Mouse (Mus musculus) hindbrain, embryonic 10.5 days (tissue): Measurements from ENCODE around the gene Gm11567. TPM values are rescaled to one million over a fixed set of nuclear protein-coding genes. Genes with fewer than 3 reads are reported as not detected.
A peak's percentile ranks its signal among the peaks of the same experiment; 100 is the strongest.
"Not testable (repeated sequence)": the region's sequence is repeated elsewhere in the genome, so short reads cannot be mapped to it uniquely, and the experiment has no call there.

Experiments used
- DNase-seq: peaks from one replicate; pipeline ENCODE4 v3.0.0-alpha.2; 2017; ENCODE audit warnings: low spot score
- H3K27ac ChIP-seq: fragments of 300-500 bp; sonication (generic); 2 replicates; pipeline ENCODE4 v1.5.1; 2016; ENCODE audit warnings: mild to moderate bottlenecking, moderate library complexity
- H3K27me3 ChIP-seq: fragments of 300-500 bp; sonication (generic); 2 replicates; pipeline ENCODE4 v1.6.1; 2016; ENCODE audit warnings: mild to moderate bottlenecking; ENCODE audit not compliant: poor library complexity, insufficient read depth, severe bottlenecking
- H3K36me3 ChIP-seq: fragments of 300-500 bp; sonication (generic); 2 replicates; pipeline ENCODE4 v1.6.1; 2016; ENCODE audit warnings: mild to moderate bottlenecking, moderate library complexity
- H3K4me1 ChIP-seq: fragments of 300-500 bp; sonication (generic); replicated peaks from 2 replicates; pipeline ENCODE4 v1.6.1; 2016; ENCODE audit warnings: mild to moderate bottlenecking
- H3K4me3 ChIP-seq: fragments of 300-500 bp; sonication (generic); 2 replicates; pipeline ENCODE4 v1.5.1; 2016; ENCODE audit warnings: mild to moderate bottlenecking, moderate library complexity
- H3K9me3 ChIP-seq: fragments of 300-500 bp; sonication (generic); 2 replicates; pipeline ENCODE4 v1.6.1; 2016; ENCODE audit warnings: mild to moderate bottlenecking, moderate library complexity
- WGBS: fragments of 180-500 bp; shearing (Covaris S2); methylation state at CpG from one replicate; pipeline ENCODE4 v1.1.7; 2016; 5-methylcytosine and 5-hydroxymethylcytosine counted together
- polyA plus RNA-seq: library from polyadenylated mRNA; unstranded; fragments of >200 nt; fragmentation: Nextera tagmentation; extraction: Ambion mirVana; gene quantifications from 2 replicates; pipeline ENCODE4 v1.2.1, GENCODE M21; 2016

The Gm11567 gene
- not detected in 2 replicates for polyA plus RNA-seq

GRCm38 (mm10) chr11:99878887-99879286 is at the start of gene Gm11567:
Gene Gm11567, plus strand, starts transcription at chr11:99879187.
- not testable (repeated sequence) for H3K27ac ChIP-seq, H3K4me1 ChIP-seq, DNase-seq, H3K9me3 ChIP-seq, H3K4me3 ChIP-seq, H3K36me3 ChIP-seq, H3K27me3 ChIP-seq
- 56% methylated on average over 1 of the region's 1 CpGs for WGBS

- DNase-seq: no peak
- Histone ChIP-seq H3K9me3 (no peaks in the 10 kb centered on the region), H3K36me3 (no peaks in the 10 kb centered on the region), H3K4me3 (no peak within 1 kb of the TSS), H3K27me3 (no peaks in the 10 kb centered on the region), H3K4me1 (no peaks in the 10 kb centered on the region), H3K27ac (no peak within 1 kb of the TSS)
- WGBS: 88% methylated on average over 1 of the region's 1 CpGs
These were observed 41.0 kb upstream of the Gm11567 start, which contains the start of gene 2300003K06Rik for GRCm38 (mm10) chr11:99837966-99838365. Gene 2300003K06Rik, minus strand, starts transcription at chr11:99838066.

GRCm38 (mm10) chr11:99842185-99842584 is 36.8 kb upstream of the Gm11567 start:
- Histone ChIP-seq H3K27ac (no peak overlapping the region), H3K4me1 (no peaks in the 10 kb centered on the region), H3K4me3 (no peak overlapping the region), H3K36me3 (no peaks in the 10 kb centered on the region), H3K9me3 (no peaks in the 10 kb centered on the region), H3K27me3 (no peaks in the 10 kb centered on the region)
- 87% methylated on average over 1 of the region's 1 CpGs for WGBS
- DNase-seq: no peak

- H3K27me3 ChIP-seq: no peaks in the 10 kb centered on the region
- H3K27ac ChIP-seq: no peak overlapping the region
- WGBS: 87% methylated on average over 2 of the region's 2 CpGs
- H3K9me3 ChIP-seq: 0 out of 2 replicates have a peak, but pooled peaks cover 4% of the 10 kb centered on the region
- DNase-seq: no peak
- H3K4me3 ChIP-seq: no peak overlapping the region
- no peaks in the 10 kb centered on the region for H3K36me3 ChIP-seq
- no peaks in the 10 kb centered on the region for H3K4me1 ChIP-seq
These were observed 32.2 kb upstream of the Gm11567 start for GRCm38 (mm10) chr11:99846746-99847145.

- Histone ChIP-seq H3K27me3 (no peaks in the 10 kb centered on the region), H3K4me3 (no peak within 1 kb of the TSS), H3K27ac (no peak within 1 kb of the TSS), H3K9me3 (0 out of 2 replicates have a peak, but pooled peaks cover 4% of the 10 kb centered on the region), H3K4me1 (no peaks in the 10 kb centered on the region), H3K36me3 (no peaks in the 10 kb centered on the region)
- DNase-seq: no peak
These were observed 27.5 kb upstream of the Gm11567 start, which contains the start of gene Krtap4-16 for GRCm38 (mm10) chr11:99851508-99851907. Gene Krtap4-16, minus strand, starts transcription at chr11:99851608.

- H3K4me3 ChIP-seq: no peak overlapping the region
- H3K9me3 ChIP-seq: 0 out of 2 replicates have a peak, but pooled peaks cover 4% of the 10 kb centered on the region
- no peaks in the 10 kb centered on the region for H3K4me1 ChIP-seq
- no peaks in the 10 kb centered on the region for H3K27me3 ChIP-seq
- H3K36me3 ChIP-seq: no peaks in the 10 kb centered on the region
- DNase-seq: peak; percentile 15
- 63% methylated on average over 3 of the region's 3 CpGs for WGBS
- H3K27ac ChIP-seq: no peak overlapping the region
These were observed 24.9 kb upstream of the Gm11567 start for GRCm38 (mm10) chr11:99854121-99854520.

- Histone ChIP-seq H3K4me1 (no peaks in the 10 kb centered on the region), H3K27me3 (no peaks in the 10 kb centered on the region), H3K4me3 (no peak within 1 kb of the TSS), H3K9me3 (no peaks in the 10 kb centered on the region), H3K27ac (no peak within 1 kb of the TSS), H3K36me3 (no peaks in the 10 kb centered on the region)
- WGBS: 86% methylated on average over 2 of the region's 2 CpGs
- no peak for DNase-seq
These were observed 21.4 kb upstream of the Gm11567 start, which contains the start of gene Gm11568 for GRCm38 (mm10) chr11:99857617-99858016. Gene Gm11568, plus strand, starts transcription at chr11:99857917.

GRCm38 (mm10) chr11:99858761-99859160 is 20.2 kb upstream of the Gm11567 start:
- Histone ChIP-seq H3K27me3 (no peaks in the 10 kb centered on the region), H3K4me3 (no peak overlapping the region), H3K4me1 (no peaks in the 10 kb centered on the region), H3K27ac (no peak overlapping the region), H3K9me3 (no peaks in the 10 kb centered on the region), H3K36me3 (no peaks in the 10 kb centered on the region)
- no peak for DNase-seq
- WGBS: 83% methylated on average over 2 of the region's 2 CpGs

- not testable (repeated sequence) for H3K4me3 ChIP-seq, H3K36me3 ChIP-seq, H3K4me1 ChIP-seq, H3K9me3 ChIP-seq, DNase-seq, H3K27me3 ChIP-seq, H3K27ac ChIP-seq
- WGBS: 67% methylated on average over 1 of the region's 1 CpGs
These were observed 14.8 kb upstream of the Gm11567 start, which contains the start of gene Gm11559 for GRCm38 (mm10) chr11:99864176-99864575. Gene Gm11559, plus strand, starts transcription at chr11:99864476.

- H3K27ac ChIP-seq, DNase-seq: not testable (repeated sequence)
- WGBS: 83% methylated on average over 1 of the region's 1 CpGs
These were observed 5.9 kb upstream of the Gm11567 start, which contains the start of gene Krtap9-1 for GRCm38 (mm10) chr11:99873089-99873488. Gene Krtap9-1, plus strand, starts transcription at chr11:99873389.

GRCm38 (mm10) chr11:99907620-99908019 is 28.6 kb downstream of the Gm11567 start, which contains the start of gene Krtap31-1:
Gene Krtap31-1, plus strand, starts transcription at chr11:99907920.
- no peaks in the 10 kb centered on the region for H3K27me3 ChIP-seq
- WGBS: 86% methylated on average over 2 of the region's 2 CpGs
- H3K27ac ChIP-seq: no peak within 1 kb of the TSS
- no peaks in the 10 kb centered on the region for H3K9me3 ChIP-seq
- H3K4me3 ChIP-seq: no peak within 1 kb of the TSS
- H3K4me1 ChIP-seq: no peaks in the 10 kb centered on the region
- H3K36me3 ChIP-seq: no peaks in the 10 kb centered on the region
- no peak for DNase-seq

More at GRCm38 (mm10) chr11:99873089-99873488, 5.9 kb upstream of the Gm11567 start, which contains the start of gene Krtap9-1:
- H3K36me3 ChIP-seq, H3K9me3 ChIP-seq, H3K4me1 ChIP-seq, H3K4me3 ChIP-seq, H3K27me3 ChIP-seq: not testable (repeated sequence)

GRCm38 (mm10) chr11:99914451-99914850 is 35.5 kb downstream of the Gm11567 start, which contains the start of gene Gm11565:
Gene Gm11565, plus strand, starts transcription at chr11:99914751.
- Histone ChIP-seq H3K27me3 (no peaks in the 10 kb centered on the region), H3K36me3 (no peaks in the 10 kb centered on the region), H3K9me3 (no peaks in the 10 kb centered on the region), H3K4me1 (no peaks in the 10 kb centered on the region), H3K27ac (no peak within 1 kb of the TSS), H3K4me3 (no peak within 1 kb of the TSS)
- 92% methylated on average over 3 of the region's 3 CpGs for WGBS
- DNase-seq: no peak
